Mouse (Mus musculus): ENCODE measurements at regions not wholly inside any gene's neighbourhood (a gene's known extent, or its start where the extent isn't known, plus 50 kb on each side); places are given as distances from the start of the nearest gene placed in this dataset.

GRCm38 (mm10) chr1:91717961-91718360, 83.3 kb upstream of the Twist2 start:
- no peaks in the 10 kb centered on the region for H3K4me1 ChIP-seq (ENCODE audit: control insufficient read depth, insufficient read depth, low read length)
- H3K36me3 ChIP-seq (replicated peaks; ENCODE audit: control insufficient read depth, insufficient read depth, low read depth, low read length): no peaks in the 10 kb centered on the region
- H3K4me3 ChIP-seq (ENCODE audit: low read depth, low read length): no peak overlapping the region
- ATAC-seq (replicated peaks; ENCODE audit: insufficient number of reproducible peaks, low FRiP score, low TSS enrichment, low read depth) (no peak), DNase-seq (ENCODE audit: low spot score) (no peak)
- 79% methylated on average over 8 of the region's 8 CpGs for WGBS
- no peak overlapping the region for H3K27ac ChIP-seq (replicated peaks; ENCODE audit: low read depth, low read length)
- H3K9ac ChIP-seq (replicated peaks; ENCODE audit: low read length): no peak overlapping the region
- no peaks in the 10 kb centered on the region for H3K9me3 ChIP-seq (replicated peaks; ENCODE audit: control insufficient read depth, low read length)
- no peaks in the 10 kb centered on the region for H3K27me3 ChIP-seq (ENCODE audit: control insufficient read depth, insufficient read depth, low read length)
- no peak overlapping the region for H3K4me2 ChIP-seq (ENCODE audit: low read depth, low read length)

- no peak for DNase-seq (ENCODE audit: low spot score)
- ATAC-seq (replicated peaks; ENCODE audit: insufficient number of reproducible peaks, low FRiP score, low TSS enrichment, low read depth): no peak
- Histone ChIP-seq H3K9me3 (replicated peaks; ENCODE audit: control insufficient read depth, low read length) (no peaks in the 10 kb centered on the region), H3K27ac (replicated peaks; ENCODE audit: low read depth, low read length) (no peak overlapping the region), H3K36me3 (replicated peaks; ENCODE audit: control insufficient read depth, insufficient read depth, low read depth, low read length) (no peaks in the 10 kb centered on the region), H3K4me2 (ENCODE audit: low read depth, low read length) (no peak overlapping the region), H3K4me3 (ENCODE audit: low read depth, low read length) (no peak overlapping the region), H3K9ac (replicated peaks; ENCODE audit: low read length) (no peak overlapping the region), H3K27me3 (ENCODE audit: control insufficient read depth, insufficient read depth, low read length) (no peaks in the 10 kb centered on the region), H3K4me1 (ENCODE audit: control insufficient read depth, insufficient read depth, low read length) (no peaks in the 10 kb centered on the region)
- WGBS: 76% methylated on average over 11 of the region's 11 CpGs
Observed at GRCm38 (mm10) chr1:91729246-91729645, 72.0 kb upstream of the Twist2 start.

- DNase-seq (ENCODE audit: low spot score): no peak
- WGBS: 79% methylated on average over 2 of the region's 2 CpGs
- no peak overlapping the region for H3K9ac ChIP-seq (replicated peaks; ENCODE audit: low read length)
- no peak overlapping the region for H3K4me3 ChIP-seq (ENCODE audit: low read depth, low read length)
- H3K9me3 ChIP-seq (replicated peaks; ENCODE audit: control insufficient read depth, low read length): no peaks in the 10 kb centered on the region
- no peak overlapping the region for H3K4me2 ChIP-seq (ENCODE audit: low read depth, low read length)
- H3K27ac ChIP-seq (replicated peaks; ENCODE audit: low read depth, low read length): no peak overlapping the region
- no peaks in the 10 kb centered on the region for H3K36me3 ChIP-seq (replicated peaks; ENCODE audit: control insufficient read depth, insufficient read depth, low read depth, low read length)
- no peaks in the 10 kb centered on the region for H3K4me1 ChIP-seq (ENCODE audit: control insufficient read depth, insufficient read depth, low read length)
- ATAC-seq (replicated peaks; ENCODE audit: insufficient number of reproducible peaks, low FRiP score, low TSS enrichment, low read depth): no peak
- H3K27me3 ChIP-seq (ENCODE audit: control insufficient read depth, insufficient read depth, low read length): no peaks in the 10 kb centered on the region
Observed at GRCm38 (mm10) chr1:91730281-91730680, 71.0 kb upstream of the Twist2 start.

DNA sequence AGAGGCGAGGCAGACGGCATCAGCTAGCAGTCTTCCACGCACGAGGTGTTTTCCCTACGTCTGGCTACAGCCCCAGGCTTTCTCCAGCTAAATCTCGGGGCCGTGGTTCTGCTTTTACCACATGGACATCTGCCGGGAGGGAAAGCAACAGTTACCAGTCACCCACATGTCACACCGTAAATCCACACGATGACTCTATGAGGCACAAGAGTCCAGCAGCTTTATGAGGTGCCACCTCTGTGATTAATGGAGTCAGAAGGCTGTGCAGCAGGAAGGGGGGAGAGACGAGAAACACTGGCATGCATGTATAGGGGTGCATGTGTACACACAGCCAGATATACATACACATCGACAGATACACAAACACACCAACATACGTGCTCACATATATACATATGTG, 69.6 kb upstream of the Twist2 start:
- WGBS: 74% methylated on average over 13 of the region's 13 CpGs
- Histone ChIP-seq H3K27ac (replicated peaks; ENCODE audit: low read depth, low read length) (no peak overlapping the region), H3K9ac (replicated peaks; ENCODE audit: low read length) (no peak overlapping the region), H3K27me3 (ENCODE audit: control insufficient read depth, insufficient read depth, low read length) (no peaks in the 10 kb centered on the region), H3K9me3 (replicated peaks; ENCODE audit: control insufficient read depth, low read length) (no peaks in the 10 kb centered on the region), H3K4me2 (ENCODE audit: low read depth, low read length) (no peak overlapping the region), H3K4me3 (ENCODE audit: low read depth, low read length) (no peak overlapping the region), H3K4me1 (ENCODE audit: control insufficient read depth, insufficient read depth, low read length) (no peaks in the 10 kb centered on the region), H3K36me3 (replicated peaks; ENCODE audit: control insufficient read depth, insufficient read depth, low read depth, low read length) (no peaks in the 10 kb centered on the region)
- no peak for ATAC-seq (replicated peaks; ENCODE audit: insufficient number of reproducible peaks, low FRiP score, low TSS enrichment, low read depth)
- DNase-seq (ENCODE audit: low spot score): no peak

GRCm38 (mm10) chr1:91732461-91732861, 68.8 kb upstream of the Twist2 start:
- no peak for ATAC-seq (replicated peaks; ENCODE audit: insufficient number of reproducible peaks, low FRiP score, low TSS enrichment, low read depth)
- 69% methylated on average over 12 of the region's 12 CpGs for WGBS

GRCm38 (mm10) chr1:91734731-91735130, 66.5 kb upstream of the Twist2 start:
- H3K4me2 ChIP-seq (ENCODE audit: low read depth, low read length): no peak overlapping the region
- no peaks in the 10 kb centered on the region for H3K36me3 ChIP-seq (replicated peaks; ENCODE audit: control insufficient read depth, insufficient read depth, low read depth, low read length)
- DNase-seq (ENCODE audit: low spot score) (no peak), ATAC-seq (replicated peaks; ENCODE audit: insufficient number of reproducible peaks, low FRiP score, low TSS enrichment, low read depth) (no peak)
- H3K27me3 ChIP-seq (ENCODE audit: control insufficient read depth, insufficient read depth, low read length): no peaks in the 10 kb centered on the region
- H3K4me3 ChIP-seq (ENCODE audit: low read depth, low read length): no peak overlapping the region
- H3K9me3 ChIP-seq (replicated peaks; ENCODE audit: control insufficient read depth, low read length): no peaks in the 10 kb centered on the region
- H3K4me1 ChIP-seq (ENCODE audit: control insufficient read depth, insufficient read depth, low read length): no peaks in the 10 kb centered on the region
- WGBS: 90% methylated on average over 2 of the region's 2 CpGs
- no peak overlapping the region for H3K9ac ChIP-seq (replicated peaks; ENCODE audit: low read length)
- H3K27ac ChIP-seq (replicated peaks; ENCODE audit: low read depth, low read length): no peak overlapping the region

More at GRCm38 (mm10) chr1:91732461-91732861, 68.8 kb upstream of the Twist2 start:
- no peak overlapping the region for H3K27ac ChIP-seq (replicated peaks; ENCODE audit: low read depth, low read length)
- H3K36me3 ChIP-seq (replicated peaks; ENCODE audit: control insufficient read depth, insufficient read depth, low read depth, low read length): no peaks in the 10 kb centered on the region
- no peak overlapping the region for H3K9ac ChIP-seq (replicated peaks; ENCODE audit: low read length)
- no peak for DNase-seq (ENCODE audit: low spot score)
- H3K4me2 ChIP-seq (ENCODE audit: low read depth, low read length): no peak overlapping the region
- no peak overlapping the region for H3K4me3 ChIP-seq (ENCODE audit: low read depth, low read length)
- no peaks in the 10 kb centered on the region for H3K9me3 ChIP-seq (replicated peaks; ENCODE audit: control insufficient read depth, low read length)
- H3K4me1 ChIP-seq (ENCODE audit: control insufficient read depth, insufficient read depth, low read length): no peaks in the 10 kb centered on the region
- no peaks in the 10 kb centered on the region for H3K27me3 ChIP-seq (ENCODE audit: control insufficient read depth, insufficient read depth, low read length)

GRCm38 (mm10) chr1:91735436-91735835, 65.8 kb upstream of the Twist2 start:
- Histone ChIP-seq H3K9ac (replicated peaks; ENCODE audit: low read length) (no peak overlapping the region), H3K4me3 (ENCODE audit: low read depth, low read length) (no peak overlapping the region), H3K27me3 (ENCODE audit: control insufficient read depth, insufficient read depth, low read length) (no peaks in the 10 kb centered on the region), H3K36me3 (replicated peaks; ENCODE audit: control insufficient read depth, insufficient read depth, low read depth, low read length) (no peaks in the 10 kb centered on the region), H3K27ac (replicated peaks; ENCODE audit: low read depth, low read length) (no peak overlapping the region), H3K4me1 (ENCODE audit: control insufficient read depth, insufficient read depth, low read length) (no peaks in the 10 kb centered on the region), H3K4me2 (ENCODE audit: low read depth, low read length) (no peak overlapping the region), H3K9me3 (replicated peaks; ENCODE audit: control insufficient read depth, low read length) (no peaks in the 10 kb centered on the region)
- DNase-seq (ENCODE audit: low spot score) (no peak), ATAC-seq (replicated peaks; ENCODE audit: insufficient number of reproducible peaks, low FRiP score, low TSS enrichment, low read depth) (no peak)
- WGBS: 78% methylated on average over 4 of the region's 5 CpGs

GRCm38 (mm10) chr1:91740661-91741060, 60.6 kb upstream of the Twist2 start:
- Histone ChIP-seq H3K27ac (replicated peaks; ENCODE audit: low read depth, low read length) (no peak overlapping the region), H3K9me3 (replicated peaks; ENCODE audit: control insufficient read depth, low read length) (no peaks in the 10 kb centered on the region), H3K36me3 (replicated peaks; ENCODE audit: control insufficient read depth, insufficient read depth, low read depth, low read length) (no peaks in the 10 kb centered on the region), H3K27me3 (ENCODE audit: control insufficient read depth, insufficient read depth, low read length) (no peaks in the 10 kb centered on the region), H3K4me2 (ENCODE audit: low read depth, low read length) (no peak overlapping the region), H3K4me3 (ENCODE audit: low read depth, low read length) (no peak overlapping the region), H3K4me1 (ENCODE audit: control insufficient read depth, insufficient read depth, low read length) (no peaks in the 10 kb centered on the region), H3K9ac (replicated peaks; ENCODE audit: low read length) (no peak overlapping the region)
- DNase-seq (ENCODE audit: low spot score) (no peak), ATAC-seq (replicated peaks; ENCODE audit: insufficient number of reproducible peaks, low FRiP score, low TSS enrichment, low read depth) (no peak)
- WGBS: 87% methylated on average over 8 of the region's 8 CpGs
